Mouse (Mus musculus) liver, embryonic 13.5 days (tissue): ENCODE data around the gene Impg2. TPM values are rescaled to one million over a fixed set of nuclear protein-coding genes. Genes with fewer than 3 reads are reported as not detected.

Experiments used
- ATAC-seq: fragments of 200-750 bp; cut with Nextera tagmentation; 2 replicates; pipeline ENCODE4 v1.8.0; 2017; ENCODE audit warnings: low read depth, mild to moderate bottlenecking, moderate number of reproducible peaks, moderate library complexity
- DNase-seq: peaks from one replicate; pipeline ENCODE4 v3.0.0; 2022
- H3K27ac ChIP-seq: fragments of 300-500 bp; sonication (generic); 2 replicates; pipeline ENCODE4 v1.5.1; 2015; ENCODE audit warnings: moderate library complexity, mild to moderate bottlenecking, inconsistent platforms
- H3K27me3 ChIP-seq: fragments of 300-500 bp; sonication (generic); 2 replicates; pipeline ENCODE4 v1.6.1; 2015; ENCODE audit warnings: mild to moderate bottlenecking, inconsistent platforms
- H3K36me3 ChIP-seq: fragments of 300-500 bp; sonication (generic); 2 replicates; pipeline ENCODE4 v1.6.1; 2015; ENCODE audit warnings: mild to moderate bottlenecking, inconsistent platforms
- H3K4me1 ChIP-seq: fragments of 300-500 bp; sonication (generic); replicated peaks from 2 replicates; pipeline ENCODE4 v1.6.1; 2015; ENCODE audit warnings: inconsistent platforms
- H3K4me2 ChIP-seq: fragments of 300-500 bp; sonication (generic); 2 replicates; pipeline ENCODE4 v1.6.1; 2015; ENCODE audit warnings: inconsistent platforms, mild to moderate bottlenecking, moderate library complexity
- H3K4me3 ChIP-seq: fragments of 300-500 bp; sonication (generic); replicated peaks from 2 replicates; pipeline ENCODE4 v1.5.1; 2015; ENCODE audit warnings: mild to moderate bottlenecking, inconsistent platforms
- H3K9ac ChIP-seq: fragments of 300-500 bp; sonication (generic); 2 replicates; pipeline ENCODE4 v1.6.1; 2015; ENCODE audit warnings: mild to moderate bottlenecking, inconsistent platforms
- H3K9me3 ChIP-seq: fragments of 300-500 bp; sonication (generic); replicated peaks from 2 replicates; pipeline ENCODE4 v1.6.1; 2016; ENCODE audit warnings: inconsistent platforms
- WGBS: fragments of 180-500 bp; shearing (Covaris S2); methylation state at CpG from one replicate; pipeline ENCODE4 v1.1.7; 2015; ENCODE audit not compliant: insufficient replicate concordance; 5-methylcytosine and 5-hydroxymethylcytosine counted together
- polyA plus RNA-seq: library from polyadenylated mRNA; unstranded; fragments of >200 nt; fragmentation: Nextera tagmentation; extraction: Ambion mirVana; gene quantifications from 2 replicates; pipeline ENCODE4 v1.2.1, GENCODE M21; 2015

Impg2 gene
- polyA plus RNA-seq, result 0.03 and 0.06 TPM in 2 replicates

GRCm38 (mm10) chr16:56204051-56204450 lies at the start of gene Impg2:
Gene Impg2 (plus strand): TSS chr16:56204313.
- H3K36me3 ChIP-seq, result no peaks in the 10 kb centered on the region
- H3K27ac ChIP-seq, result no peak within 1 kb of the TSS
- no peak for ATAC-seq
- H3K4me1 ChIP-seq, result no peaks in the 10 kb centered on the region
- DNase-seq, result no peak
- H3K9ac ChIP-seq, result no peak within 1 kb of the TSS
- no peak within 1 kb of the TSS for H3K4me3 ChIP-seq
- 64% methylated on average over 6 of the region's 6 CpGs for WGBS
- no peaks in the 10 kb centered on the region for H3K9me3 ChIP-seq
- H3K27me3 ChIP-seq, result no peaks in the 10 kb centered on the region
- H3K4me2 ChIP-seq, result no peak within 1 kb of the TSS

GRCm38 (mm10) chr16:56163466-56163865 lies 40.6 kb upstream of the Impg2 start:
- no peak overlapping the region for H3K4me2 ChIP-seq
- DNase-seq, result no peak
- H3K27me3 ChIP-seq, result no peaks in the 10 kb centered on the region
- peaks cover 15% of the 10 kb centered on the region for H3K36me3 ChIP-seq
- no peak for ATAC-seq
- no peak overlapping the region for H3K9ac ChIP-seq
- H3K27ac ChIP-seq, result no peak overlapping the region
- no peaks in the 10 kb centered on the region for H3K4me1 ChIP-seq
- no peak overlapping the region for H3K4me3 ChIP-seq
- no peaks in the 10 kb centered on the region for H3K9me3 ChIP-seq
- 85% methylated on average over 7 of the region's 7 CpGs for WGBS

GRCm38 (mm10) chr16:56170247-56170646 lies 33.9 kb upstream of the Impg2 start:
- no peaks in the 10 kb centered on the region for H3K9me3 ChIP-seq
- H3K4me2 ChIP-seq, result no peak overlapping the region
- no peak overlapping the region for H3K4me3 ChIP-seq
- no peak for ATAC-seq
- no peak overlapping the region for H3K27ac ChIP-seq
- H3K36me3 ChIP-seq, result peaks cover 30% of the 10 kb centered on the region
- no peaks in the 10 kb centered on the region for H3K4me1 ChIP-seq
- DNase-seq, result no peak
- H3K27me3 ChIP-seq, result no peaks in the 10 kb centered on the region
- no peak overlapping the region for H3K9ac ChIP-seq

- peaks cover 32% of the 10 kb centered on the region for H3K36me3 ChIP-seq
- no peak for DNase-seq
- no peaks in the 10 kb centered on the region for H3K27me3 ChIP-seq
- ATAC-seq, result no peak
- H3K4me2 ChIP-seq, result no peak overlapping the region
- no peaks in the 10 kb centered on the region for H3K9me3 ChIP-seq
- no peak overlapping the region for H3K4me3 ChIP-seq
- H3K4me1 ChIP-seq, result no peaks in the 10 kb centered on the region
- H3K27ac ChIP-seq, result no peak overlapping the region
- no peak overlapping the region for H3K9ac ChIP-seq
- WGBS, result 69% methylated on average over 8 of the region's 8 CpGs
These were observed 28.1 kb upstream of the Impg2 start for GRCm38 (mm10) chr16:56175867-56176581.

- H3K27me3 ChIP-seq, result no peaks in the 10 kb centered on the region
- H3K4me2 ChIP-seq, result no peak overlapping the region
- H3K36me3 ChIP-seq, result peaks cover 24% of the 10 kb centered on the region
- WGBS, result 80% methylated on average over 4 of the region's 4 CpGs
- no peaks in the 10 kb centered on the region for H3K9me3 ChIP-seq
- H3K9ac ChIP-seq, result no peak overlapping the region
- H3K4me1 ChIP-seq, result no peaks in the 10 kb centered on the region
- no peak for ATAC-seq
- DNase-seq, result no peak
- H3K27ac ChIP-seq, result no peak overlapping the region
- no peak overlapping the region for H3K4me3 ChIP-seq
These were observed 17.2 kb upstream of the Impg2 start for GRCm38 (mm10) chr16:56186863-56187262.

GRCm38 (mm10) chr16:56188198-56188597 lies 15.9 kb upstream of the Impg2 start:
- no peak for DNase-seq
- 86% methylated on average over 9 of the region's 9 CpGs for WGBS
- Histone ChIP-seq H3K27ac (no peak overlapping the region), H3K27me3 (no peaks in the 10 kb centered on the region), H3K36me3 (peaks cover 17% of the 10 kb centered on the region), H3K9me3 (no peaks in the 10 kb centered on the region), H3K4me3 (no peak overlapping the region), H3K4me2 (no peak overlapping the region), H3K9ac (no peak overlapping the region), H3K4me1 (no peaks in the 10 kb centered on the region)
- no peak for ATAC-seq

- ATAC-seq (no peak), DNase-seq (no peak)
- Histone ChIP-seq H3K27me3 (no peaks in the 10 kb centered on the region), H3K4me3 (no peak overlapping the region), H3K36me3 (no peaks in the 10 kb centered on the region), H3K4me2 (no peak overlapping the region), H3K9ac (no peak overlapping the region), H3K27ac (no peak overlapping the region), H3K4me1 (no peaks in the 10 kb centered on the region), H3K9me3 (no peaks in the 10 kb centered on the region)
- WGBS, result 63% methylated on average over 3 of the region's 3 CpGs
These were observed 8.6 kb downstream of the Impg2 start for GRCm38 (mm10) chr16:56212740-56213139.

- Histone ChIP-seq H3K9ac (no peak overlapping the region), H3K36me3 (no peaks in the 10 kb centered on the region), H3K27me3 (no peaks in the 10 kb centered on the region), H3K4me1 (no peaks in the 10 kb centered on the region), H3K27ac (no peak overlapping the region), H3K9me3 (no peaks in the 10 kb centered on the region), H3K4me3 (no peak overlapping the region), H3K4me2 (no peak overlapping the region)
- DNase-seq (no peak), ATAC-seq (no peak)
These were observed 23.6 kb downstream of the Impg2 start for GRCm38 (mm10) chr16:56227686-56228085.

- Histone ChIP-seq H3K9ac (no peak overlapping the region), H3K27me3 (no peaks in the 10 kb centered on the region), H3K9me3 (no peaks in the 10 kb centered on the region; the same call in 1 of the 2 replicates), H3K4me2 (no peak overlapping the region), H3K27ac (no peak overlapping the region), H3K36me3 (no peaks in the 10 kb centered on the region), H3K4me3 (no peak overlapping the region), H3K4me1 (no peaks in the 10 kb centered on the region)
- DNase-seq, result no peak
- 33% methylated on average over 2 of the region's 2 CpGs for WGBS
- no peak for ATAC-seq
These were observed 25.3 kb downstream of the Impg2 start for GRCm38 (mm10) chr16:56229455-56229854.

GRCm38 (mm10) chr16:56231300-56231699 lies 27.2 kb downstream of the Impg2 start:
- Histone ChIP-seq H3K4me2 (no peak overlapping the region), H3K27me3 (no peaks in the 10 kb centered on the region), H3K36me3 (no peaks in the 10 kb centered on the region), H3K27ac (no peak overlapping the region), H3K4me3 (no peak overlapping the region), H3K9ac (no peak overlapping the region), H3K4me1 (no peaks in the 10 kb centered on the region), H3K9me3 (no peaks in the 10 kb centered on the region; the same call in 1 of the 2 replicates)
- DNase-seq (no peak), ATAC-seq (no peak)
- 41% methylated on average over 10 of the region's 10 CpGs for WGBS

- DNase-seq (no peak), ATAC-seq (no peak)
- Histone ChIP-seq H3K9me3 (no peaks in the 10 kb centered on the region; the same call in 1 of the 2 replicates), H3K4me3 (no peak overlapping the region), H3K4me2 (no peak overlapping the region), H3K36me3 (no peaks in the 10 kb centered on the region), H3K4me1 (no peaks in the 10 kb centered on the region), H3K27ac (no peak overlapping the region), H3K27me3 (no peaks in the 10 kb centered on the region), H3K9ac (no peak overlapping the region)
- WGBS, result 68% methylated on average over 10 of the region's 10 CpGs
These were observed 28.6 kb downstream of the Impg2 start for GRCm38 (mm10) chr16:56232736-56233135.

GRCm38 (mm10) chr16:56246031-56246430 lies 41.9 kb downstream of the Impg2 start:
- H3K4me3 ChIP-seq, result no peak overlapping the region
- no peaks in the 10 kb centered on the region for H3K36me3 ChIP-seq
- H3K27ac ChIP-seq, result no peak overlapping the region
- no peaks in the 10 kb centered on the region for H3K27me3 ChIP-seq
- H3K4me1 ChIP-seq, result no peaks in the 10 kb centered on the region
- 80% methylated on average over 3 of the region's 3 CpGs for WGBS
- no peak overlapping the region for H3K4me2 ChIP-seq
- ATAC-seq (no peak), DNase-seq (no peak)
- H3K9me3 ChIP-seq, result no peaks in the 10 kb centered on the region
- no peak overlapping the region for H3K9ac ChIP-seq
